Mouse (Mus musculus) skeletal muscle tissue, postnatal 0 days (tissue): Measurements from ENCODE around the gene Gm28553. TPM values are rescaled to one million over a fixed set of nuclear protein-coding genes. Genes with fewer than 3 reads are reported as not detected.

ENCODE experiments used
- polyA plus RNA-seq: library from polyadenylated mRNA; unstranded; fragments of >200 nt; fragmentation: Nextera tagmentation; extraction: Ambion mirVana; gene quantifications from 2 replicates; pipeline ENCODE4 v1.2.1, GENCODE M21; 2015

Gene Gm28553
- not detected in 2 replicates for polyA plus RNA-seq

GRCm38 (mm10) chrY:48856197-48856596 is at the start of gene Gm28553:
Gene Gm28553, plus strand, starts transcription at chrY:48856497.

